In the genomic region with DNA sequence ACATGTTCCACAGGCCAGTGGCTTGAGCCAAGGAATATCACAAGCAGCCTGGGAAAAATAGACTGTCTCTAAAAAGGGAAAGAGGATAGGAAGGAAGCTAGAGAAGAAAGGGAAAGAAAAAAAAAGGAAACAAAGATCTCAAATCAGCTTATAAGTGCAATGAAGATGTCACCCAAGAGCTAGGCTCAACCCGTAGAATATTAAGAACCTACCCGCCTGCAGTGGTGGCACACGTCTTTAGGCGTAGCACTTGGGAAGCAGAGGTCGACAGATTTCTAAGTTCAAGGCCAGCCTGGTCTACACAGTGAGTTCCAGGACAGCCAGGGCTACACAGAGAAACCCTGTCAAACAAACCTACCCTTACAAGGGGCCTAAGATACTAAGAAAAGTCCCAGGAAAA, we compare ENCODE assay signal across 10 mouse cellular contexts. TPM values are rescaled to one million over a fixed set of nuclear protein-coding genes. Genes with fewer than 3 reads are reported as not detected.
A peak's percentile ranks its signal among the peaks of the same experiment; 100 is the strongest.
DNase-seq lines count a peak whose midpoint lies in the region; ATAC-seq and TF ChIP-seq lines count a peak whose summit lies in the region.
"Had no signal": no experiment of that assay in that cellular context is flagged by ENCODE, and none has a peak within 500 bp of the region (broad histone marks: within the 10 kb centered on the region; RNA-seq: fewer than 3 reads in every experiment).

No protein-coding gene starts in this region.

- H3K36me3 ChIP-seq in liver, embryonic 11.5 days (ENCODE audit: control insufficient read depth, insufficient read depth, low read length) = no peaks in the 10 kb centered on the region
- H3K36me3 ChIP-seq in embryonic facial prominence, embryonic 14.5 days (ENCODE audit: control insufficient read depth, insufficient read depth, low read length) = peaks cover 16% of the 10 kb centered on the region; the same call in 1 of the 2 replicates
- peaks cover 18% of the 10 kb centered on the region for H3K36me3 ChIP-seq in limb, embryonic 10.5 days
- H3K36me3 ChIP-seq in myocyte (ENCODE audit: control insufficient read depth, insufficient read depth) = no peaks in the 10 kb centered on the region

- no peak overlapping the region for H3ac ChIP-seq in myocyte (ENCODE audit: control insufficient read depth, insufficient read length)

- H3K9me3 ChIP-seq in liver, embryonic 11.5 days (ENCODE audit: control insufficient read depth, low read length) = no peaks in the 10 kb centered on the region
- no peaks in the 10 kb centered on the region for H3K9me3 ChIP-seq in embryonic facial prominence, embryonic 14.5 days (ENCODE audit: control insufficient read depth, low read length)
- H3K9me3 ChIP-seq in limb, embryonic 10.5 days (replicated peaks) = no peaks in the 10 kb centered on the region

- H3K4me1 ChIP-seq in liver, embryonic 11.5 days (replicated peaks; ENCODE audit: control insufficient read depth, insufficient read depth, low read length) = peaks cover 14% of the 10 kb centered on the region; the same call in 1 of the 2 replicates
- H3K4me1 ChIP-seq in embryonic facial prominence, embryonic 14.5 days (ENCODE audit: control insufficient read depth, insufficient read depth, low read length) = peaks cover 14% of the 10 kb centered on the region
- H3K4me1 ChIP-seq in limb, embryonic 10.5 days = peaks cover 11% of the 10 kb centered on the region

- TF ChIP-seq POLR2A in myocyte (IDR thresholded peaks at IDR 0.05; ENCODE audit: insufficient read length, low read depth) = no peak

- no peak for ATAC-seq in liver, embryonic 11.5 days (replicated peaks; ENCODE audit: low FRiP score)
- ATAC-seq in embryonic facial prominence, embryonic 14.5 days (ENCODE audit: low read depth) = no peak
- ATAC-seq in erythroid progenitor cell, adult 5-6 weeks (replicated peaks; ENCODE audit: low FRiP score, poor library complexity, severe bottlenecking) = no peak

- no peak overlapping the region for H3K27ac ChIP-seq in liver, embryonic 11.5 days (ENCODE audit: low read depth, low read length)
- H3K27ac ChIP-seq in embryonic facial prominence, embryonic 14.5 days (replicated peaks; ENCODE audit: low read depth, low read length) = no peak overlapping the region
- H3K27ac ChIP-seq in limb, embryonic 10.5 days = peak overlapping the region; percentile 96; the same call in 1 of the 2 replicates

- no peaks in the 10 kb centered on the region for H3K27me3 ChIP-seq in liver, embryonic 11.5 days (replicated peaks; ENCODE audit: control insufficient read depth, insufficient read depth, low read length)
- H3K27me3 ChIP-seq in embryonic facial prominence, embryonic 14.5 days (replicated peaks; ENCODE audit: control insufficient read depth, insufficient read depth, low read length) = no peaks in the 10 kb centered on the region
- no peaks in the 10 kb centered on the region for H3K27me3 ChIP-seq in limb, embryonic 10.5 days (ENCODE audit: low read depth, poor library complexity, severe bottlenecking)
- no peaks in the 10 kb centered on the region for H3K27me3 ChIP-seq in myocyte (ENCODE audit: control insufficient read depth, insufficient read depth, insufficient read length)

- peaks cover 36% of the 10 kb centered on the region for H3K79me2 ChIP-seq in myocyte (ENCODE audit: control insufficient read depth, insufficient read depth)

- WGBS in liver, embryonic 11.5 days = 85% methylated on average over 5 of the region's 5 CpGs
- WGBS in embryonic facial prominence, embryonic 14.5 days = 87% methylated on average over 5 of the region's 5 CpGs
- WGBS in limb, embryonic 10.5 days = 88% methylated on average over 5 of the region's 5 CpGs

- peak overlapping the region; percentile 88 for H3K4me2 ChIP-seq in liver, embryonic 11.5 days
- peak overlapping the region; percentile 84 for H3K4me2 ChIP-seq in embryonic facial prominence, embryonic 14.5 days (ENCODE audit: low read depth, low read length)
- peak overlapping the region; percentile 94 for H3K4me2 ChIP-seq in myocyte (ENCODE audit: low read depth)

- H3K4me3 ChIP-seq in liver, embryonic 11.5 days (ENCODE audit: low read depth, low read length) = peak overlapping the region; percentile 88; the same call in 1 of the 2 replicates
- peak overlapping the region; percentile 94; the same call in 1 of the 2 replicates for H3K4me3 ChIP-seq in embryonic facial prominence, embryonic 14.5 days (ENCODE audit: low read depth, low read length)
- H3K4me3 ChIP-seq in limb, embryonic 10.5 days = peak overlapping the region; percentile 91
- peak overlapping the region; percentile 90 for H3K4me3 ChIP-seq in myocyte

- no peak for DNase-seq in liver, embryonic 11.5 days (ENCODE audit: low spot score)
- DNase-seq in liver = no peak
- DNase-seq in embryonic facial prominence, embryonic 14.5 days (ENCODE audit: low spot score) = no peak
- no peak for DNase-seq in limb, embryonic 10.5 days (ENCODE audit: low spot score)
- DNase-seq in adrenal gland, postnatal 10 days = no peak
- DNase-seq in left cerebral cortex, adult 11 months (ENCODE audit: low spot score) = no peak
- DNase-seq: kidney, adult 8-10 months; spleen, adult 18-20 months had no signal

- peak overlapping the region; percentile 55; the same call in 1 of the 2 replicates for H3K9ac ChIP-seq in liver, embryonic 11.5 days (ENCODE audit: low read depth, low read length)
- peak overlapping the region; percentile 93; the same call in 1 of the 2 replicates for H3K9ac ChIP-seq in embryonic facial prominence, embryonic 14.5 days (ENCODE audit: low read depth, low read length)

TF ChIP-seq in myocyte, 11 proteins besides CTCF, POLR2A, EP300 and RAD21:
- TF ChIP-seq MYOD1 (IDR thresholded peaks at IDR 0.05; ENCODE audit: control insufficient read depth in 1 of 3, insufficient read length in 2 of 3, low read depth in 2 of 3) = no peak
- no peak for TF ChIP-seq E2F4 (IDR thresholded peaks at IDR 0.05; ENCODE audit: insufficient read depth)
- TF ChIP-seq MAX (IDR thresholded peaks at IDR 0.05; ENCODE audit: low read depth) = no peak
- TF ChIP-seq REST (IDR thresholded peaks at IDR 0.05; ENCODE audit: insufficient read depth, insufficient read length) = no peak
- TF ChIP-seq POLR2AphosphoS2 (IDR thresholded peaks at IDR 0.05; ENCODE audit: insufficient read length, low read depth) = no peak
- no peak for TF ChIP-seq MYOG (IDR thresholded peaks at IDR 0.05; ENCODE audit: control insufficient read depth in 1 of 3, insufficient read depth in 1 of 3, insufficient read length in 2 of 3, low read depth in 2 of 3)

RNA-seq across cellular contexts. Expression of gene Pi4kb, which starts 0.9 kb away (rescaled TPM):
- 17.0 and 20.5 TPM in 2 replicates for polyA plus RNA-seq in liver, embryonic 11.5 days (2014; fragmentation: Nextera tagmentation; extraction: Ambion mirVana)
- polyA plus RNA-seq in embryonic facial prominence, embryonic 14.5 days (2014; fragmentation: Nextera tagmentation; extraction: Ambion mirVana) = 26.5 and 28.2 TPM in 2 replicates
- polyA plus RNA-seq in limb, embryonic 10.5 days (2016; fragmentation: Nextera tagmentation; extraction: Ambion mirVana) = 18.9 and 22.2 TPM in 2 replicates
- 44.9 TPM for polyA plus RNA-seq in myocyte (2012; fragmentation: generic; extraction: Trizol)
- total RNA-seq in adrenal gland, postnatal 10 days (2021) = 10 to 100 TPM; 43.1 to 45.3 TPM
- 12.2 and 26.7 TPM in 2 replicates for total RNA-seq in erythroid progenitor cell, adult 5-6 weeks (2015; ENCODE audit: low replicate concordance)
- total RNA-seq in erythroid progenitor cell, adult 5-6 weeks (2017; ENCODE audit: low replicate concordance) = 9.5 and 26.1 TPM in 2 replicates

RNA-seq across cellular contexts. Expression of gene Rfx5, which starts 19.7 kb away (rescaled TPM):
- 4.5 and 4.9 TPM in 2 replicates for polyA plus RNA-seq in liver, embryonic 11.5 days (2014; fragmentation: Nextera tagmentation; extraction: Ambion mirVana)
- polyA plus RNA-seq in embryonic facial prominence, embryonic 14.5 days (2014; fragmentation: Nextera tagmentation; extraction: Ambion mirVana) = 10.2 and 12.5 TPM in 2 replicates
- polyA plus RNA-seq in limb, embryonic 10.5 days (2016; fragmentation: Nextera tagmentation; extraction: Ambion mirVana) = 6.7 and 10.8 TPM in 2 replicates
- polyA plus RNA-seq in myocyte (2012; fragmentation: generic; extraction: Trizol) = 3.5 TPM
- 10 to 100 TPM; 20.2 to 31.4 TPM for total RNA-seq in adrenal gland, postnatal 10 days (2021)
- 4.3 and 6.7 TPM in 2 replicates for total RNA-seq in erythroid progenitor cell, adult 5-6 weeks (2015; ENCODE audit: low replicate concordance)
- total RNA-seq in erythroid progenitor cell, adult 5-6 weeks (2017; ENCODE audit: low replicate concordance) = 1.4 and 2.3 TPM in 2 replicates

RNA-seq across cellular contexts. Expression of gene Selenbp1, which starts 40.8 kb away (rescaled TPM):
- polyA plus RNA-seq in liver, embryonic 11.5 days (2014; fragmentation: Nextera tagmentation; extraction: Ambion mirVana) = 68.2 and 82.0 TPM in 2 replicates
- polyA plus RNA-seq in embryonic facial prominence, embryonic 14.5 days (2014; fragmentation: Nextera tagmentation; extraction: Ambion mirVana) = 38.7 and 41.0 TPM in 2 replicates
- polyA plus RNA-seq in limb, embryonic 10.5 days (2016; fragmentation: Nextera tagmentation; extraction: Ambion mirVana) = 8.5 and 12.5 TPM in 2 replicates
- polyA plus RNA-seq in myocyte (2012; fragmentation: generic; extraction: Trizol) = 0.44 TPM
- 10 to 100 TPM; 73.8 to 78.3 TPM for total RNA-seq in adrenal gland, postnatal 10 days (2021)
- total RNA-seq in erythroid progenitor cell, adult 5-6 weeks (2015; ENCODE audit: low replicate concordance) = 31.7 and 38.1 TPM in 2 replicates
- total RNA-seq in erythroid progenitor cell, adult 5-6 weeks (2017; ENCODE audit: low replicate concordance) = 31.1 and 34.5 TPM in 2 replicates

RNA-seq across cellular contexts. Expression of gene Zfp687, which starts 41.6 kb away (rescaled TPM):
- 20.2 and 23.7 TPM in 2 replicates for polyA plus RNA-seq in liver, embryonic 11.5 days (2014; fragmentation: Nextera tagmentation; extraction: Ambion mirVana)
- polyA plus RNA-seq in embryonic facial prominence, embryonic 14.5 days (2014; fragmentation: Nextera tagmentation; extraction: Ambion mirVana) = 17.3 and 22.0 TPM in 2 replicates
- polyA plus RNA-seq in limb, embryonic 10.5 days (2016; fragmentation: Nextera tagmentation; extraction: Ambion mirVana) = 38.6 and 40.8 TPM in 2 replicates
- 11.5 TPM for polyA plus RNA-seq in myocyte (2012; fragmentation: generic; extraction: Trizol)
- 10 to 100 TPM; 35.3 to 39.8 TPM for total RNA-seq in adrenal gland, postnatal 10 days (2021)
- total RNA-seq in erythroid progenitor cell, adult 5-6 weeks (2015; ENCODE audit: low replicate concordance) = 7.9 and 26.0 TPM in 2 replicates
- total RNA-seq in erythroid progenitor cell, adult 5-6 weeks (2017; ENCODE audit: low replicate concordance) = 6.6 and 8.1 TPM in 2 replicates
